Mouse (Mus musculus) cerebellum, postnatal 36 days (tissue): ENCODE measurements around the gene Fv1.
"Not testable (repeated sequence)": the region's sequence is repeated elsewhere in the genome, so short reads cannot be mapped to it uniquely, and the experiment has no call there.

Experiments
- DNase-seq, 2 experiments: peaks; one replicate each; pipeline ENCODE4 v3.0.0; 2021 to 2022; ENCODE audit warnings: mixed read lengths in 2 of 2

Fv1 gene

GRCm38 (mm10) chr4:147868450-147869031 lies at the start of gene Fv1, which contains the start of gene Miip:
TSS of gene Fv1 (plus strand) at chr4:147868979.
TSS of gene Miip (minus strand) at chr4:147868816.
- peak; percentile 89 to 91 for DNase-seq

- not testable (repeated sequence) for DNase-seq
Measured at GRCm38 (mm10) chr4:147819659-147820058, 49.1 kb upstream of the Fv1 start.

DNA sequence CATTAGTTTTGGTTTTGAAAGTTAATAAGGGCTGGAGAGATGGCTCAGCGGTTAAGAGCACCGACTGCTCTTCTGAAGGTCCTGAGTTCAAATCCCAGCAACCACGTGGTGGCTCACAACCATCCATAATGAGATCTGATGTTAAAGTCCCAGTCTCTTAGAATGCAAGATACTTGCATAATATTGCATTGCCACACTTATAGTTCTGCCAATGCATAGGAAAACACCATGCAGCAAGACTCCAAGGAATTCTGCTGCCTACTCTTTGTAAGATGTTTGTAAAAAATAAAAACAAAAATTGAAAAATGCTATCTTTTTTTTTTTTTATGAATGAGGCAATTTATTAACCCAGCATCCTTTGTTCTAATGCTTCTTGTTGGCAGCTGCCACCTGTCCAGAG lies 47.4 kb upstream of the Fv1 start:
- not testable (repeated sequence) for DNase-seq

DNA sequence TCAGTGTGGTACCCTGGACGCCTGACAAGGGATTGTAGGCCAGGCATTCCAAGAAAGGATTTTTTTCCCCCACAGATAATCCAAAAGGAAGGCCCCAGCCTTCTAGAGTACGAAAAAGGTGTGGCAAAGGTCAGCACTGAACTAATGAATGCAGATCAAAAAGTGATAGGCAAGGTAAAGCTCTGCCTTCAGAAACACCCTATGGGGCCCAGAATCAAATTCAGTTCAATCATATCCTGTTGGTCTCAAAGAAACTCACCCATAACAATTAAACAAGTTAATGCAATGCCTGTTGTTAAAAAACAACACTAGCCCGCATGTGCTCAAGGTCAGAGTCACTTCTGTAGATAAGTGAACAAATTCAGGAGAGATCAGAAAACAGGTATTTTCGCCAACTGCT lies 44.4 kb upstream of the Fv1 start:
- DNase-seq: no peak

DNA sequence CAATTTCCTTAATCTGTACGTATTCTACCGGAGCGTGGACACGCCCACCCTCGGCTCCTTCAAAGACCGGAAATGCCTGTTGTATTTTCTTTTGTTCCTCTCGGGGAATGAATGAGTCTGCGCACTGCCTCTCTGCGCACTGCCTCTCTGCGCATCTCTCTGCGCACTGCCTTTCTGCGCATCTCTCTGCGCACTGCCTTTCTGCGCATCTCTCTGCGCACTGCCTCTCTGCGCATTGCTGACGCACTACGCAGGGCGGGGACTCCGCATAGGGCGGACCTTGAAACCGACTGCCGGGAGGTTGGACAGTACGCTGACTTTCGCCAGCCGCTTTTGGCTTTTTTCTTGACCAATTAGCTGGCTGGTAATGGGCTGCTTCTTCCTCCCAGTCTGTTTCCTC lies 29.5 kb upstream of the Fv1 start:
- DNase-seq: peak in 1 of 2 experiments; percentile 34

- no peak for DNase-seq
Measured at GRCm38 (mm10) chr4:147842871-147843270, 25.9 kb upstream of the Fv1 start.

DNA sequence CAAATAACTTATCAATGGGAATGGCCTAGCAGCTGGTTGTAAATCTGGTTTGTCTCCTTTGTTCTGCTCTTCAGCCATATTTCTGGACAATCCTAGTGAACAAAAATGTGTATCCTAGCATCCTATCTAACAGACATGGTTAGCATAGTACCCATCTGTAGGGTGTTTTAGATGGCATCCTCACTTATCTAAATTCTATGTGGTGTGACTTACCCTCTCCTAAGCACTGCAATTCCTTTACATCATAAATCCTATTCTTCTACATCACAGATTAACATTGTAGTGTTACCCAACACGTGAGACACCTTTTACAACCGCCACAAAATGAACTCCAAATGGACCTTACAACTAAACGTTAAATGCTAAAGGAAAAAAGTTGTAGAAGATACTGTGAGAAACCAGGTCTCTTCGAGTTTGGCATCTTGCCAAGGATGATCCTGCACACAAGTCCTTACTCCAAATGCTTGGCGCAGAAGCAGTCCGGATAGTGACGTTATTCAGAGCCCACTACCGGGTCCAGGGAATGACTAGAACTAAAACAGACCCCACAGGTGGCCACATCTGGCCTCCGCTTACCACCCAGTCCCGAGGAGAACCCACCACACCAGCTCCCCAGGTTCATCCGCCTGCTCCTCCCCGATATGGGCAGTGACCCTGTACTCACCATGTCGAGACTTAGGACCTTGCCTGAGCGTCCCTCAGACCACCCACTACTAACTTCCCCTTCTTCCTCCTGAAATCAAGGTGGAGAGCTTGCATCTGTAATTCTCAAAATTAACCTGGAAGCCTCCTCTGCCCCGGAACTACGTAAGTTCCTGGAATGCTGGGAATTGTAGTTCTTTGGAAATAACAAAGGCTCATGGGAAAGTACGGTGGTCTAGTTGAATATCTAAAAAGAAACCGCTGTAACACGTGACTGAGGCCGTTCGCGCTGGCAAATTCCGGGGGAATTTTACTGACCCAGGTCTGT lies 20.9 kb upstream of the Fv1 start, which contains the start of gene Zfp933:
Zfp933 (minus strand) TSS at position 753 of the 970 bp plus-strand sequence.
- peak; percentile 48 to 75 for DNase-seq

DNA sequence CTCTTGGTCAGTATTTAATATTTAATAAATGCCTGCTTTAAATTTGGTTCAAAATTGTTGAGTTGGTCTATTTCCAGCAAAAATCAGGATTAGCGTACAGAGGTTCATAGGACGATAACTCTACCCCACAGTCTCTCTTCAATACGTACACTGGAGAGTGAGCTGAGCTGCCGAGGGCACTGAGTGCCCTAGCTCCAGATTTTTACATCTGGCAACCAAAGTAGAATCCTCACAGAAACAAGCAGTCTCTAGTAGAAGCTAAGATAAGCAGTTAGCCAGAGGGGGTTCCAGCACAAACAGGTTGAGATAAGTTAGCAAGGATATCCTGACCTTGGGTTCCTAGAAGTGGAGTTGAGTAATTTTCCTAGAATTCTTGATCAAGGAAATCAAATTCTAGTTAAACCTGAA lies 20.2 kb upstream of the Fv1 start:
- DNase-seq: no peak

GRCm38 (mm10) chr4:147850776-147851175 lies 18.0 kb upstream of the Fv1 start:
- DNase-seq: no peak

- no peak for DNase-seq
Measured at GRCm38 (mm10) chr4:147862051-147862450, 6.7 kb upstream of the Fv1 start.

GRCm38 (mm10) chr4:147865651-147866050 lies 3.1 kb upstream of the Fv1 start:
- no peak for DNase-seq

GRCm38 (mm10) chr4:147866056-147866455 lies 2.7 kb upstream of the Fv1 start:
- DNase-seq: no peak

- not testable (repeated sequence) for DNase-seq
Measured at GRCm38 (mm10) chr4:147866793-147867192, 2.0 kb upstream of the Fv1 start.

DNA sequence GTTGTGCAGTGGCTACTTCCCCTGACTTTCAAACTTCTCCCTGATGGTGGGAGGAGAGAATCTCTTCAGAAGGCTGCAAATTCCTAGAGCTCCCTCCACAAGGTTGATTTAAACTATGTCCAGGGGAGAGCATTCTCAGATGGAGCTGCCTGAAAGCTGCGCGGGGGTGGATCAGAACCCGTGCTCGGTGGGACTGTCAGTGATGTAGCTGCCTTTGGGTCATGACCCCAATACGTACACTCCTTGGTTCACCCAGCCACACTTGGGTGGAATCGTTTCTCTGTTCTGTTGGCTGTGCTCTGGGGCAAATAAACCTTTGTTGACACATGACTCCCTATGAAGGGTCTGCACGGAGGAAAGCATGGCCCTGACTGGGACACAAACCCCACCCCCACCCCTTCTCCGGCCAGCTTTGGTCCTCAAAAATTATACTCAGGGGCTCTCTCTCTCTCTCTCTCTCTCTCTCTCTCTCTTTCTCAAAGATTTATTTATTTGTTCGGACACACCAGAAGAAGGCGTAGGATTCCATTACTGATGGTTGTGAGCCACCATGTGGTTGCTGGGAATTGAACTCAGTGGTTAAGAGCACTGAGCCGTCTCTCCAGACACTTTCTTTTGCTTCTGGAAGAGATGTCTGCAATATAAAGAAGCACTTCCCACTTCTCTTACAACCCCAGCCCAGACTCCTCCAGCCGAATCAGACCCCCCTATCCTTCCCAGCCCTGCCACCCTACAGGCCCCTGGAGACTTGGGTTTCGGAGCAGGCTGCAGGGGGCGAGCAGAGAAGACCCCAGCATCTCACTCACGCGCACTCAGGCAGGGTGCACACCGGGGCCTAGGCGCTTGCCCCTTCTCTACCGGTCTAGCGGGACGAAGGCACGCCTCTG lies 973 bp upstream of the Fv1 start:
- DNase-seq: no peak

DNA sequence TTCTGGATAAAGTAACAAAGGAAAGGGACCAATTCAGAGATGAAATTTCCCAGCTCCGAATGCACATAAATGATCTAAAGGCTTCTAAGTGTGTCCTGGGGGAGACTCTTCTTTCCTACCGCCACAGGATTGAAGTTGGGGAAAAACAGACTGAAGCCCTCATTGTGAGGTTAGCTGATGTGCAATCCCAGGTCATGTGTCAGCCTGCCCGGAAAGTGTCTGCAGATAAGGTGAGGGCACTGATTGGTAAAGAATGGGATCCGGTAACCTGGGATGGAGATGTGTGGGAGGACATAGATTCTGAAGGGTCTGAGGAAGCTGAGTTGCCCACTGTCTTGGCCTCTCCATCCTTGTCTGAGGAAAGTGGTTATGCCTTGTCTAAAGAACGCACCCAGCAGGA lies 459 bp downstream of the Fv1 start:
- DNase-seq: no peak

- DNase-seq: no peak
Measured at GRCm38 (mm10) chr4:147875852-147876575, 7.2 kb downstream of the Fv1 start.

- no peak for DNase-seq
Measured at GRCm38 (mm10) chr4:147878537-147878936, 9.8 kb downstream of the Fv1 start.

DNA sequence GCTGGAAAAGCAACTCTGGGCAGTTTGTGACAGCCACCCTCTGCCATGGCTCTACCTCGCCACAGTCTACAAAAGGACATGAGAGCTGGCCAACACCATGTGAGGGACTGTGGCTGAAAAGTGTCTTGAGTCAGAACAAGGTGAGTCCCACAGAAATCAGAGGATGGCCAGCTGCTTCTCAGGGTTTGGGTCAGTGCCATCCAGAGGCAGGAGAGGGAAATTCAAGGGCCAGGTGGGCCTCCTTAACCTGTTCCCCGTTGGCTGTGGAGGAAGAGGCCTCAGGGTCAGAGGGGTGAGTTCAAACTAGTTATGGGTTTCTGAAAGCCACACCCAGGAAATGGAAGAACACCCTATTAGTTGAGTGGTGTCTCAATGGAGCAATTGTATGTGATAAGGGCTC lies 10.7 kb downstream of the Fv1 start:
- no peak for DNase-seq

DNA sequence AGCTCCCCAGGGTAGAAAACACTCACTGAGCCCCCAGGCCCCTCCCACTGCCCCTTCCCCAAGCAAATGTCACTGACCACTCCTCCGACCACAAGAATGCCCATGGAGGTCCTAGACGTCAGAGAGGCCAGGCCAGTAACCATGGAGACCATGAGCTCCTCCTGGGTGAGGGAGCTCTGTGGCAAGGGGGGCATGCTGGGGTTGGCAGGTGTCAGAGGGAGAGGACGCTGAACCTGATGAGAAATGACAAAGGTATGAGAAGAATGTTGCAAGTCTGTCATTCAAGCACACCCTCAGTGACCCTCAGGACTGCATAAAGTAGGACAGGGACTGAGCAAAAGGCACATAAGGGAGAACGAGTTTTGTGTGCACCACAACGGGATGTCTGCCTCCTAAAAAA lies 11.1 kb downstream of the Fv1 start:
- DNase-seq: no peak

DNA sequence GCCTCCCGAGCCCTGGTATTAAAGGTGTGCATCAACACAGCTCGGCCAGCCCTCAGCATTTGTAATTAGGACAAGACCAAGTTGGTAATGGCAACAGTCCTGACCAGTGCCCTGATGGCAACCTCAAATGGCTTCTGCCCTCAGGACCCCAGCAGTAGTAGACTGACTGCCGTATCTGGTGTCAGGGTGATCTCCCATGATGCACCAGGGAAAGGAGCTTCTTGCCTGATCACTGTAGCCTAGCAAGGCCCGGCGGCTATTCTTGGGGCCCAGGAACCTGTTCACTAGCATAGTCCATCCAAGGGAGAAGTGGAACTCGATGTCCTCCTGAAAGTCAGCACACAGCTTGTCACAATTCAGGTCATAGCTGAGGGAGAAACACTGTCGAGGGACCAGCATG lies 13.0 kb downstream of the Fv1 start:
- no peak for DNase-seq

- DNase-seq: no peak
Measured at GRCm38 (mm10) chr4:147883041-147883440, 14.3 kb downstream of the Fv1 start.

DNA sequence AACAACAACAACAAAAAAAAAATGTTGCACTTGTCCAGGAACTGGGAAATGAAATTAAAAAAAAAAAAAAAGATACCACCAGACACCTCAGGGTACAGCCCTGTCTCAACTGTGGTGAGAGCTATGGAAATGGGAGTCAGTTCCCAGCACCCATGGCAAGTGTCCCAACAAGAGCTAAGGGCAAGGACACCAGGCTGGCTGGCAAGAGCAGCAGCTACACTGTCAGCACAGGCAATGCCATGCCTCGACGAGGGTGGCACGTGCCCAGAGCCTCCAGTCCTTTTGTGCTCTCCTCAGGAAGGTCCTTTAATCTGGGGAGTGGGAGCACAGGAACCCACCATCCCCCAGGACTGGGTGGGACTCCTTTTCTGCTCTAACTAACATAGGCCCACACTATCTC lies 15.4 kb downstream of the Fv1 start:
- no peak for DNase-seq
